Mouse (Mus musculus): Measurements from ENCODE around the gene Slc37a1. TPM values are rescaled to one million over a fixed set of nuclear protein-coding genes. Genes with fewer than 3 reads are reported as not detected.

The Slc37a1 gene
- total and polyA plus RNA-seq, 3 experiments, result 1.9 to 6.6 (median 2.2) TPM

GRCm38 (mm10) chr17:31400294-31400693 lies 113.7 kb downstream of the Slc37a1 start:
- TF ChIP-seq MXI1 (IDR thresholded peaks at IDR 0.05; ENCODE audit: low read depth, low read length), result no peak
- no peak for TF ChIP-seq USF1 (IDR thresholded peaks at IDR 0.05; ENCODE audit: low read depth, low read length)
- no peak for TF ChIP-seq USF2 (conservative IDR thresholded peaks at IDR 0.05; ENCODE audit: low read depth, low read length)
- no peak for TF ChIP-seq MAX (IDR thresholded peaks at IDR 0.05; ENCODE audit: low read length)
- TF ChIP-seq CHD2 (IDR thresholded peaks at IDR 0.05; ENCODE audit: low read length), result no peak
- TF ChIP-seq MEF2A (IDR thresholded peaks at IDR 0.05; ENCODE audit: borderline replicate concordance, low read depth, low read length), result no peak
- TF ChIP-seq ELF1 (IDR thresholded peaks at IDR 0.05; ENCODE audit: low read depth, low read length), result no peak
- TF ChIP-seq UBTF (IDR thresholded peaks at IDR 0.05; ENCODE audit: low read depth, low read length), result no peak
- TF ChIP-seq ETS1 (conservative IDR thresholded peaks at IDR 0.05; ENCODE audit: low read depth, low read length), result no peak
- TF ChIP-seq ZNF384 (IDR thresholded peaks at IDR 0.05; ENCODE audit: low read depth, low read length), result no peak
- TF ChIP-seq MAZ (IDR thresholded peaks at IDR 0.05; ENCODE audit: low read depth, low read length), result no peak
- TF ChIP-seq NELFE (IDR thresholded peaks at IDR 0.05; ENCODE audit: low read depth, low read length), result no peak
- Histone ChIP-seq H3K4me3 (replicated peaks in 1 of 3; ENCODE audit: low read depth in 2 of 3, low read length in 2 of 3, poor library complexity in 1 of 3) (no peak overlapping the region), H3K9me3 (replicated peaks; ENCODE audit: low read length) (no peaks in the 10 kb centered on the region), H3K27ac (ENCODE audit: insufficient read depth, low read depth) (no peak overlapping the region), H3K9ac (ENCODE audit: insufficient read depth, low read depth) (no peak overlapping the region), H3K36me3 (replicated peaks in 1 of 2; ENCODE audit: control insufficient read depth in 1 of 2, insufficient read depth in 1 of 2, low read length in 1 of 2) (no peaks in the 10 kb centered on the region), H3K4me1 (ENCODE audit: control insufficient read depth in 1 of 2, insufficient read depth in 2 of 2) (no peaks in the 10 kb centered on the region), H3K4me2 (ENCODE audit: insufficient read depth, low read depth, poor library complexity, severe bottlenecking) (no peak overlapping the region), H3K79me2 (replicated peaks; ENCODE audit: control insufficient read depth, extremely low read depth, insufficient read depth, poor library complexity, severe bottlenecking) (no peaks in the 10 kb centered on the region), H3K27me3 (replicated peaks) (peaks cover 55% of the 10 kb centered on the region)
- DNase-seq (ENCODE audit: extremely low read depth), result no peak
- in situ Hi-C loops (cut with MboI; ENCODE audit: low pct_ligation_motif_present, low pct_unique_long_range_greater_than_20kb, low sequenced_read_pairs), result no loop called here
- dilution Hi-C loops (cut with MboI; ENCODE audit: extremely low pct_ligation_motif_present, extremely low pct_unique_long_range_greater_than_20kb, low sequenced_read_pairs), result no loop called here

Other genes with a start within 250 kb of the Slc37a1 start
- gene Abcg1, start 229.1 kb upstream of the Slc37a1 start, total RNA-seq (2012; rRNA removed), result 4.6 and 5.2 TPM in 2 replicates
- gene Abcg1, start 229.1 kb upstream of the Slc37a1 start, total RNA-seq (2014; rRNA removed), result 1.9 and 2.2 TPM in 2 replicates
- 1.7 and 2.2 TPM in 2 replicates for gene Abcg1, start 229.1 kb upstream of the Slc37a1 start, polyA plus RNA-seq (2012; ENCODE audit: insufficient read length, low read depth)
- not detected in 2 replicates for gene Tff3, start 157.1 kb upstream of the Slc37a1 start, total RNA-seq (2012; rRNA removed)
- not detected in 2 replicates for gene Tff3, start 157.1 kb upstream of the Slc37a1 start, total RNA-seq (2014; rRNA removed)
- not detected in 2 replicates for gene Tff3, start 157.1 kb upstream of the Slc37a1 start, polyA plus RNA-seq (2012; ENCODE audit: insufficient read length, low read depth)
- gene Tff2, start 142.5 kb upstream of the Slc37a1 start, total RNA-seq (2012; rRNA removed), result not detected in 2 replicates
- not detected in 2 replicates for gene Tff2, start 142.5 kb upstream of the Slc37a1 start, total RNA-seq (2014; rRNA removed)
- gene Tff2, start 142.5 kb upstream of the Slc37a1 start, polyA plus RNA-seq (2012; ENCODE audit: insufficient read length, low read depth), result not detected in 2 replicates
- 1.1 and 2.2 TPM in 2 replicates for gene Tff1, start 121.5 kb upstream of the Slc37a1 start, total RNA-seq (2012; rRNA removed)
- gene Tff1, start 121.5 kb upstream of the Slc37a1 start, total RNA-seq (2014; rRNA removed), result 0.54 and 1.6 TPM in 2 replicates
- gene Tff1, start 121.5 kb upstream of the Slc37a1 start, polyA plus RNA-seq (2012; ENCODE audit: insufficient read length, low read depth), result 0.44 TPM in 1 of 2 replicates, not detected in the other
- not detected in 2 replicates for gene Tmprss3, start 87.8 kb upstream of the Slc37a1 start, total RNA-seq (2012; rRNA removed)
- gene Tmprss3, start 87.8 kb upstream of the Slc37a1 start, total RNA-seq (2014; rRNA removed), result not detected in 2 replicates
- not detected in 2 replicates for gene Tmprss3, start 87.8 kb upstream of the Slc37a1 start, polyA plus RNA-seq (2012; ENCODE audit: insufficient read length, low read depth)
- 0.08 TPM in 2 replicates for gene Ubash3a, start 78.9 kb upstream of the Slc37a1 start, total RNA-seq (2012; rRNA removed)
- not detected in 2 replicates for gene Ubash3a, start 78.9 kb upstream of the Slc37a1 start, total RNA-seq (2014; rRNA removed)
- 0.17 and 0.23 TPM in 2 replicates for gene Ubash3a, start 78.9 kb upstream of the Slc37a1 start, polyA plus RNA-seq (2012; ENCODE audit: insufficient read length, low read depth)
- gene Rsph1, start 9.4 kb upstream of the Slc37a1 start, total RNA-seq (2012; rRNA removed), result not detected in 2 replicates
- gene Rsph1, start 9.4 kb upstream of the Slc37a1 start, total RNA-seq (2014; rRNA removed), result not detected in 2 replicates
- gene Rsph1, start 9.4 kb upstream of the Slc37a1 start, polyA plus RNA-seq (2012; ENCODE audit: insufficient read length, low read depth), result not detected in 2 replicates
- not detected in 2 replicates for gene Pde9a, start 99.4 kb downstream of the Slc37a1 start, total RNA-seq (2012; rRNA removed)
- gene Pde9a, start 99.4 kb downstream of the Slc37a1 start, total RNA-seq (2014; rRNA removed), result not detected in 2 replicates
- gene Pde9a, start 99.4 kb downstream of the Slc37a1 start, polyA plus RNA-seq (2012; ENCODE audit: insufficient read length, low read depth), result not detected in 2 replicates
- 56.2 and 72.4 TPM in 2 replicates for gene Wdr4, start 233.2 kb downstream of the Slc37a1 start, total RNA-seq (2012; rRNA removed)
- 48.3 and 49.0 TPM in 2 replicates for gene Wdr4, start 233.2 kb downstream of the Slc37a1 start, total RNA-seq (2014; rRNA removed)
- gene Wdr4, start 233.2 kb downstream of the Slc37a1 start, polyA plus RNA-seq (2012; ENCODE audit: insufficient read length, low read depth), result 51.4 and 61.7 TPM in 2 replicates
- 357 and 409 TPM in 2 replicates for gene Ndufv3, start 233.3 kb downstream of the Slc37a1 start, total RNA-seq (2012; rRNA removed)
- 298 and 303 TPM in 2 replicates for gene Ndufv3, start 233.3 kb downstream of the Slc37a1 start, total RNA-seq (2014; rRNA removed)
- 272 and 292 TPM in 2 replicates for gene Ndufv3, start 233.3 kb downstream of the Slc37a1 start, polyA plus RNA-seq (2012; ENCODE audit: insufficient read length, low read depth)